Mouse (Mus musculus) intestine, embryonic 16.5 days (tissue): ENCODE measurements around the gene Tspan9. TPM values are rescaled to one million over a fixed set of nuclear protein-coding genes. Genes with fewer than 3 reads are reported as not detected.
A peak's percentile ranks its signal among the peaks of the same experiment; 100 is the strongest.

Experiments
- ATAC-seq: fragments of 200-750 bp; cut with Nextera tagmentation; 2 replicates; pipeline ENCODE4 v1.8.0; 2017; ENCODE audit warnings: moderate TSS enrichment, moderate library complexity
- H3K27ac ChIP-seq: fragments of 300-500 bp; sonication (generic); 2 replicates; pipeline ENCODE4 v1.5.1; 2014; ENCODE audit warnings: mild to moderate bottlenecking, low read length
- H3K27me3 ChIP-seq: fragments of 300-500 bp; sonication (generic); replicated peaks from 2 replicates; pipeline ENCODE4 v1.6.1; 2014; ENCODE audit warnings: low read length, control low read depth, mixed read lengths; ENCODE audit not compliant: control insufficient read depth, insufficient read depth
- H3K36me3 ChIP-seq: fragments of 300-500 bp; sonication (generic); 2 replicates; pipeline ENCODE4 v1.6.1; 2014; ENCODE audit warnings: low read length, control low read depth; ENCODE audit not compliant: control insufficient read depth, insufficient read depth
- H3K4me1 ChIP-seq: fragments of 300-500 bp; sonication (generic); 2 replicates; pipeline ENCODE4 v1.6.1; 2014; ENCODE audit warnings: low read length, control low read depth, mixed read lengths; ENCODE audit not compliant: control insufficient read depth, insufficient read depth
- H3K4me2 ChIP-seq: fragments of 300-500 bp; sonication (generic); 2 replicates; pipeline ENCODE4 v1.6.1; 2014; ENCODE audit warnings: low read depth, low read length, control low read depth
- H3K4me3 ChIP-seq: fragments of 300-500 bp; sonication (generic); 2 replicates; pipeline ENCODE4 v1.5.1; 2014; ENCODE audit warnings: mild to moderate bottlenecking, low read length
- H3K9ac ChIP-seq: fragments of 300-500 bp; sonication (generic); 2 replicates; pipeline ENCODE4 v1.6.1; 2014; ENCODE audit warnings: low read depth, low read length
- H3K9me3 ChIP-seq: fragments of 300-500 bp; sonication (generic); 2 replicates; pipeline ENCODE4 v1.6.1; 2016; ENCODE audit warnings: low read length, control low read depth; ENCODE audit not compliant: control insufficient read depth
- WGBS: fragments of 180-500 bp; shearing (Covaris S2); extraction: QIAGEN DNeasy Blood & Tissue Kit; methylation state at CpG from one replicate; pipeline ENCODE4 v1.1.7; 2014; 5-methylcytosine and 5-hydroxymethylcytosine counted together
- polyA plus RNA-seq: library from polyadenylated mRNA; unstranded; fragments of >200 nt; fragmentation: Nextera tagmentation; extraction: Ambion mirVana; gene quantifications from 2 replicates; pipeline ENCODE4 v1.2.1, GENCODE M21; 2015

Tspan9 gene
- polyA plus RNA-seq, 1 experiment from 2014 or later = 94.1 TPM

DNA sequence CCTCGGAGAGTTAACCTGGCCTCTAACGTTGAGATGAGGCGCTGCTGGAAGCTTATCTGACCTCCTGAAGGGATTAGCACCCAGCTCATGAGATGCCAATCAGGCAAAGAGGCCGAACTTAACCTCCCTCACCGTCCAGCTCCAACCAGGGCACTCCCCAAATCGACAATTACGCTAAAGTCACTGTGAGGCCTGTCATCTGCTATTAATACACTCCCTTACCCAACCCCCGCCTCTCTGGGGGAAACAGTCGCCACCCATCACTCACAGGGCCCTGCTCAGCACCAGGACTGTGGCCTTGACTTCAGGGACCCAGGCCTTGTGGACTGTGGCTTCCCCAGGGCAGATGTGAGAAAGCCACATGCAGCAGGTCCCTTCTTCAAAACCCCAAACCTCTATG lies 157.0 kb downstream of the Tspan9 start:
- H3K27me3 ChIP-seq = no peaks in the 10 kb centered on the region
- H3K27ac ChIP-seq = peak overlapping the region; percentile 24; the same call in 1 of the 2 replicates
- no peak overlapping the region for H3K9ac ChIP-seq
- ATAC-seq = no peak
- no peak overlapping the region for H3K4me2 ChIP-seq
- no peaks in the 10 kb centered on the region for H3K9me3 ChIP-seq
- H3K36me3 ChIP-seq = no peaks in the 10 kb centered on the region
- no peak overlapping the region for H3K4me3 ChIP-seq
- 54% methylated on average over 9 of the region's 9 CpGs for WGBS
- H3K4me1 ChIP-seq = peaks cover 26% of the 10 kb centered on the region

DNA sequence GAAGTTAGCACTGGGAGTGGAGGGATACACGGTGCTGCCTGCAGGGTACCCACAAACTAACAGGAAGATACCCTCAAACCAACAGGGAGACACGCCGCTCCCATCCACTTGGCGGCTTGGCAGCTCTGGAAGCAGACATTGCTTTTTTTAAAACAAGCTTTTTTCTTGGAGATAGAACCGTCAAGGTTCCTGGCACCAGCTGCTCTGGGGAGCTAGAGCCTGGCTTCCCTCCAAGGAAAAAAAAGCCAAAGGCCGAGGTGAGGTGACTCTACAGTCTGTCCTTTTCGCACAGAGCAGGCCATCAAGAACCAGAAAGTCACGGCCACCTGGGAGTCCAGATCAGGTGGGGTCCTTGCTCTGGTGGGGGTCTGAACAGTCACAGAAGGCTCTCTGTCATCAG lies 162.2 kb downstream of the Tspan9 start:
- Histone ChIP-seq H3K4me2 (peak overlapping the region; percentile 5; the same call in 1 of the 2 replicates), H3K36me3 (no peaks in the 10 kb centered on the region), H3K27ac (no peak overlapping the region), H3K4me1 (peaks cover 14% of the 10 kb centered on the region), H3K4me3 (no peak overlapping the region), H3K27me3 (no peaks in the 10 kb centered on the region), H3K9me3 (no peaks in the 10 kb centered on the region), H3K9ac (no peak overlapping the region)
- WGBS = 41% methylated on average over 8 of the region's 8 CpGs
- 0 out of 2 replicates have a peak, but pooled peaks have one; percentile 2 for ATAC-seq

DNA sequence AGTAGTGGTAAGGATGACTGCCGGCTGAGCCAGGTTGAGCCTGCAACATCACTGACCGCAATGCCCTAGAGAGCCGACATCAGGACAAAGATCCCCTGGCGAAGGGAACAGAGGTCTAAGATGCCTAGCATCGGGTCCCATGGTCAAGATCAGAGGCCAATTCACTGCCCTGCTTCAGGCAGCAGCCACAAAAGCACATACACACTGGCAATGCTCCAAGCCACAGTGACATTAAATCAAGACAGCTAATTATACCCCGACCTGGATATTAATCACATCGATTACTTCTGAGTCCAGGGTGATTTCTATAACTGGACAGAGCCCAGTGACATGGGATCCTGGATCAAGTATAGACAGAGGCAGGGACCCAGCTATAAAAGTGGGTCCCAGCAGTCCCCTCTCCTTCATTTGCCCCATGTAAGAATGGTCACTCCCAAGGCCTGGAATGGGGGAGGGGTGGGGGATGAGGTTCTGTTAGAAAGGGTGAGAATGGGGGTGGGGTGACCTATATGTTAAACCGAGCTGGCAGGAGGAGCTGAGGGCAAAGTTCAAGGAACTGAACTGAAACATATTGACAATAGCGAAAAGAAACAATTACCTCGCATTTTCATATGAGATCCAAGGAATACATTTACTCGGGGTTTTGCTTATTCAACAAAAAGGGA lies 162.9 kb downstream of the Tspan9 start:
- 63% methylated on average over 11 of the region's 11 CpGs for WGBS
- Histone ChIP-seq H3K27ac (no peak overlapping the region), H3K4me1 (peaks cover 10% of the 10 kb centered on the region), H3K9ac (no peak overlapping the region), H3K27me3 (no peaks in the 10 kb centered on the region), H3K4me3 (no peak overlapping the region), H3K4me2 (no peak overlapping the region), H3K36me3 (no peaks in the 10 kb centered on the region), H3K9me3 (no peaks in the 10 kb centered on the region)
- ATAC-seq = no peak

DNA sequence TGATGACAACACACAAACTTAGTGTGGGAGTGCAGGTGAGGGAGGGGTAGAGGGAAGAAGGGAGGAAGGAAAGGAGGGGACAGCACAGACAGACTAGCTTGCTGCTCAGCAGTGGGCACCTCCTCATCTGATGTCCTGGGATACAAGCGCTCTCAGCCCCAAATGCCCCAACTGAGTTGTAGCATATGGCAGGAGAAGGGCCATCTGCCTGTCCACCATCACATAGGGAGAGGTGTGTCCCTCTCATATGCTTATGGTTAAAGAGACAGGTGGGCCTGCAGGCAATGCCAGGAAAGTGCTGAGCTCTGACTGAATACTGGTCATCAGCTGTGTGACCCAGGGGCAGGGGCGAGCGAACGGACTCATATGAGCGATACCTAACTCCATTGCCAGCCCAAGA lies 163.6 kb downstream of the Tspan9 start:
- Histone ChIP-seq H3K9me3 (no peaks in the 10 kb centered on the region), H3K9ac (no peak overlapping the region), H3K36me3 (no peaks in the 10 kb centered on the region), H3K4me3 (no peak overlapping the region), H3K4me2 (no peak overlapping the region), H3K27ac (no peak overlapping the region), H3K27me3 (no peaks in the 10 kb centered on the region), H3K4me1 (peaks cover 12% of the 10 kb centered on the region)
- 95% methylated on average over 5 of the region's 5 CpGs for WGBS
- ATAC-seq = no peak

DNA sequence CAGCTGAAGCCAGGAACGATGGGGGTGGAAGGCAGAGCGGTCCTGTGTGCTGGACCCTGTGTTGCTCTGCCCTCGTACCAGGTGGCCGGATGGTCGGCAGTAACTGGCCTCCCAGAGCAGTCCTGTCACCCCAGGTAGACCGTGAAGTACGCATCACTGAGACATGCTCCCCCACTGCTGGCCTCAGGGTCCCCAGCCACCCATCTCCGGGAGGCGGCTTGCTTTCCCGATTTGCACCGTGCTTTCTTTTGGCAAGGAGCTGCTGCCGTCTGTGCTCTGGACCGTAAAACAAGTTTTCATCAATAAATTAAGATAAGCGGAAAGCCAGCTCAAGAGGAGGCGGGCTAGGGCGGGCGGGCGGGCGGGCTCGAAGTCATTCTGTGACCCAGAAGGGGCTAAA lies 164.5 kb downstream of the Tspan9 start:
- no peak for ATAC-seq
- Histone ChIP-seq H3K27me3 (no peaks in the 10 kb centered on the region), H3K4me3 (no peak overlapping the region), H3K9ac (no peak overlapping the region), H3K4me1 (peaks cover 14% of the 10 kb centered on the region), H3K27ac (no peak overlapping the region), H3K9me3 (no peaks in the 10 kb centered on the region), H3K36me3 (no peaks in the 10 kb centered on the region), H3K4me2 (no peak overlapping the region)
- 60% methylated on average over 20 of the region's 20 CpGs for WGBS

DNA sequence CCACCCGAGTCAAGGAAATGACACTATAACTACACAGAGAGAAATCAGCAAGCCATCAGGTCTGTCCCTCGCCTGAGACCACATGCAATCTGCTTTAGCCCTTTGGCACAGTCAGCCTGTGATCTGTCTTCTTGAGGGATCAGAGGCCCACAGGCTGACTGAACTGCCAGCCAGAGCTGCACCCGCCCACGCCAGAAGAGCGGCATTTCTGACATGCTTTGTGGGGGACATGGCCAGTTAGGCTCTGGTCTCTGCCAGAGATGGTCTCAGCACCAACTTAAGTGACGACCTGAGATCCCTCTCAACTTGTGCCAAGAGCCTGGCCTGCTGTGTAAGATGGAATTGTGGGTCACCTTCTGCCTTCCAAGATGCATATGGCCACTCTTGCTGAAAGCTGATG lies 166.7 kb downstream of the Tspan9 start:
- Histone ChIP-seq H3K4me3 (no peak overlapping the region), H3K4me2 (no peak overlapping the region), H3K9me3 (no peaks in the 10 kb centered on the region), H3K4me1 (peaks cover 14% of the 10 kb centered on the region), H3K27ac (no peak overlapping the region), H3K36me3 (no peaks in the 10 kb centered on the region), H3K27me3 (no peaks in the 10 kb centered on the region), H3K9ac (no peak overlapping the region)
- ATAC-seq = no peak
- 83% methylated on average over 6 of the region's 6 CpGs for WGBS

DNA sequence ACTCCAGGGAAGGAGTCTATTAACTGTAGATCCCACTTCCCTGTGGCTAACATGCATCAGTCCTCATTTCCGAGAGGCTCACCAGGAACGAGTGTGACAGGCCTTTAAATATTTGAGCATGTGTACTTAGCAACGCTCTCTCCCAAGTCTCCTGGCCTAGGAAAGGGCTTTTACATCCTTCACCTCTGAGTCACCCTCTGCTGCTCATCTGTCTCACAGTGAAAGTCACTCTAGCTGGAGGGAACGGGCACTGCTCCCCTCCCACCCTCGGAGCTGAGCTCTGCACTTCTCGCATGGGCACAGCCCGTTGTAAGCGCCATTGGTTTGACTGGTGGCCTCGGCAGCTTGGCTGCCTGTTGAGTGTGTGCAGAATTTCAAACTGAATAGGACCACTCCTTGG lies 169.4 kb downstream of the Tspan9 start:
- Histone ChIP-seq H3K27ac (no peak overlapping the region), H3K27me3 (no peaks in the 10 kb centered on the region), H3K36me3 (no peaks in the 10 kb centered on the region), H3K9ac (no peak overlapping the region), H3K4me1 (peaks cover 3% of the 10 kb centered on the region; the same call in 1 of the 2 replicates), H3K4me3 (no peak overlapping the region), H3K4me2 (no peak overlapping the region), H3K9me3 (no peaks in the 10 kb centered on the region)
- WGBS = 41% methylated on average over 9 of the region's 9 CpGs
- peak; percentile 31 for ATAC-seq

DNA sequence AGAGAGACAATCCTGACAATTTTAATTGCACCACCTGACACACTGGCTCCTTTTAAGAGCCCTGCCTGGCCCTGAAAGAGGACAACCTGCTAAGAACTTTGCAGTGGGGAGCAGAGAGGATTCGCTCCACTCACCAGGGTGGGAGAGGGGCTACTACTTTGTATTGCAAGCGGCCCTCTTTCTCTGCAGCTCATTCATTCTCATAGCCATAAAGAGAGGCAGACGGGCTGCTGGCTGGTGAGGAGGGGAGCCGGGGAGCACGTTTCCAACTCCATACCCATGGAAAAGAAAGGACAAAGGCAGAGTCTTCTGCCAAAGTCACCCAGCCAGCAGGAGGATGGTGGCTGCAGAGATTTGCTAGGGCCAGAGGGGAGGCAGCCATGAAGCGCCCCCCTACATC lies 169.8 kb downstream of the Tspan9 start:
- H3K9ac ChIP-seq = no peak overlapping the region
- WGBS = 58% methylated on average over 6 of the region's 6 CpGs
- H3K9me3 ChIP-seq = no peaks in the 10 kb centered on the region
- no peak overlapping the region for H3K27ac ChIP-seq
- H3K4me3 ChIP-seq = no peak overlapping the region
- H3K36me3 ChIP-seq = no peaks in the 10 kb centered on the region
- ATAC-seq = no peak
- no peak overlapping the region for H3K4me2 ChIP-seq
- no peaks in the 10 kb centered on the region for H3K27me3 ChIP-seq
- H3K4me1 ChIP-seq = peaks cover 3% of the 10 kb centered on the region; the same call in 1 of the 2 replicates

DNA sequence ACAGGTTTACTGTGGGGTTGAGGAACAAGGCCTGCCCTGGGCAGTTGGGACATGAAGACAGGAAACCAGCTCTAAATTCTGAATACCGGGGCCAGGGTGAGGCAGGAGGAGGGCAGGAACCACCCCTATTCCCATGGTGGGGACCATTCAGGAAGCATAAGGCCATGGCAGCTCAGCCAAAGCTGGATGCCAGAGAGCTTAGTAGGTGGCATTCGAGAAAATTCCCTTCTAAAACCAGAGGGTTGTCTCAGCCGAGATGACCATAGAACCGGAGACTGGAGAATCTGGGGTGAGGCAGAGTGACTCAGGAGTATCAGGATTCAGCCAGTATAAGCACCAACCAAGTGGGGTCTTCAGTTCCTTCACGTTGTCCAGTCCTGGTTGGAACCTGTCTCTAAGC lies 171.5 kb downstream of the Tspan9 start:
- Histone ChIP-seq H3K27me3 (no peaks in the 10 kb centered on the region), H3K4me3 (no peak overlapping the region), H3K27ac (no peak overlapping the region), H3K4me2 (no peak overlapping the region), H3K4me1 (peaks cover 3% of the 10 kb centered on the region; the same call in 1 of the 2 replicates), H3K36me3 (no peaks in the 10 kb centered on the region), H3K9me3 (no peaks in the 10 kb centered on the region), H3K9ac (no peak overlapping the region)
- 81% methylated on average over 5 of the region's 5 CpGs for WGBS
- ATAC-seq = no peak

DNA sequence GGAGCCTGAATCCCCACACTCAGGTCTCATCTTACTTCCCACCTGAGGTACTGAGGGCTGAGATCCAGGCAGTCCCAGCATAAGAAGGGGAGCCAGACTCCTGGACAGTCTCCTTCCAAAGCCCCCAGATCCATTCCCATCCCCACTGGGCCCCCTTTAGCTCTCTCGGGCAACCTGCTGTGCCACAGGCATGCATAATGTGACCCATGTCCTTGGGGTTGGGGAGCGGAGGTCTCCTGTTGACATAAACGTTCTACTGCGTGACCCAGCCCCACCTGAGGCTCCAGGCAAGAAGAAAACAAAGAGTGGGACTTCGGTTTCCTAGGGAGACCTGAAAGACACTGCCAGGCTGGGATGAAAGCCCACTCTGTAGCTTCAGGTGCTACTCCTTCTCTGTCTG lies 172.5 kb downstream of the Tspan9 start:
- Histone ChIP-seq H3K9ac (no peak overlapping the region), H3K27ac (no peak overlapping the region), H3K4me2 (no peak overlapping the region), H3K36me3 (no peaks in the 10 kb centered on the region), H3K27me3 (no peaks in the 10 kb centered on the region), H3K9me3 (no peaks in the 10 kb centered on the region), H3K4me3 (no peak overlapping the region), H3K4me1 (peaks cover 3% of the 10 kb centered on the region; the same call in 1 of the 2 replicates)
- WGBS = 67% methylated on average over 5 of the region's 5 CpGs
- ATAC-seq = no peak
